Mouse (Mus musculus) myocyte (in vitro differentiated cells): ENCODE measurements around the gene Agpat3. TPM values are rescaled to one million over a fixed set of nuclear protein-coding genes. Genes with fewer than 3 reads are reported as not detected.
A peak's percentile ranks its signal among the peaks of the same experiment; 100 is the strongest.

ENCODE experiments used
- H3K27me3 ChIP-seq: one replicate; pipeline ENCODE4 v1.6.1; 2011; ENCODE audit not compliant: control insufficient read depth, insufficient read depth, insufficient read length
- H3K36me3 ChIP-seq: one replicate; pipeline ENCODE4 v1.6.1; 2011; ENCODE audit not compliant: control insufficient read depth, insufficient read depth
- H3K4me2 ChIP-seq: one replicate; pipeline ENCODE4 v1.6.1; 2011; ENCODE audit warnings: low read depth, control low read depth
- H3K4me3 ChIP-seq: one replicate; pipeline ENCODE4 v1.5.1; 2011; ENCODE audit warnings: mild to moderate bottlenecking, control low read depth, moderate library complexity
- H3K79me2 ChIP-seq: one replicate; pipeline ENCODE4 v1.6.1; 2011; ENCODE audit not compliant: control insufficient read depth, insufficient read depth
- H3ac ChIP-seq: one replicate; pipeline ENCODE4 v1.6.1; 2011; ENCODE audit not compliant: control insufficient read depth, insufficient read length
- CEBPB ChIP-seq: IDR thresholded peaks from 2 replicates; pipeline ENCODE4 v1.6.1; 2011; ENCODE audit warnings: mild to moderate bottlenecking, moderate library complexity; ENCODE audit not compliant: poor library complexity, insufficient read depth, severe bottlenecking
- E2F4 ChIP-seq: IDR thresholded peaks from one replicate; pipeline ENCODE4 v1.6.1; 2011; ENCODE audit warnings: mild to moderate bottlenecking, control low read depth, moderate library complexity; ENCODE audit not compliant: insufficient read depth
- MAX ChIP-seq: IDR thresholded peaks from one replicate; pipeline ENCODE4 v1.6.1; 2011; ENCODE audit warnings: low read depth, mild to moderate bottlenecking, control low read depth
- MYOD1 ChIP-seq, 3 experiments: IDR thresholded peaks; one replicate each; pipeline ENCODE4 v1.6.1; 2011; ENCODE audit warnings: control low read depth in 2 of 3, low read depth in 2 of 3, mild to moderate bottlenecking in 2 of 3, moderate library complexity in 1 of 3; ENCODE audit not compliant: insufficient read length in 2 of 3, control insufficient read depth in 1 of 3
- MYOG ChIP-seq, 3 experiments: IDR thresholded peaks; one replicate each; pipeline ENCODE4 v1.6.1; 2011; ENCODE audit warnings: control low read depth in 2 of 3, low read depth in 2 of 3, mild to moderate bottlenecking in 2 of 3; ENCODE audit not compliant: insufficient read length in 2 of 3, control insufficient read depth in 1 of 3, insufficient read depth in 1 of 3
- POLR2A ChIP-seq: IDR thresholded peaks from one replicate; pipeline ENCODE4 v1.6.1; 2011; ENCODE audit warnings: low read depth, mild to moderate bottlenecking, control low read depth, moderate library complexity; ENCODE audit not compliant: insufficient read length
- POLR2AphosphoS2 ChIP-seq: IDR thresholded peaks from one replicate; pipeline ENCODE4 v1.6.1; 2011; ENCODE audit warnings: low read depth, control low read depth; ENCODE audit not compliant: insufficient read length
- REST ChIP-seq: IDR thresholded peaks from one replicate; pipeline ENCODE4 v1.6.1; 2011; ENCODE audit warnings: mild to moderate bottlenecking, control low read depth, moderate library complexity; ENCODE audit not compliant: insufficient read depth, insufficient read length
- SRF ChIP-seq: IDR thresholded peaks from one replicate; pipeline ENCODE4 v1.6.1; 2011; ENCODE audit warnings: low read depth; ENCODE audit not compliant: control insufficient read depth, insufficient read length
- TCF12 ChIP-seq: IDR thresholded peaks from one replicate; pipeline ENCODE4 v1.6.1; 2011; ENCODE audit warnings: mild to moderate bottlenecking, control low read depth; ENCODE audit not compliant: poor library complexity, insufficient read depth, severe bottlenecking
- TCF3 ChIP-seq: IDR thresholded peaks from one replicate; pipeline ENCODE4 v1.6.1; 2011; ENCODE audit warnings: low read depth, control low read depth; ENCODE audit not compliant: insufficient read length
- USF1 ChIP-seq: IDR thresholded peaks from one replicate; pipeline ENCODE4 v1.6.1; 2011; ENCODE audit warnings: low read depth, mild to moderate bottlenecking, control low read depth, moderate library complexity
- polyA plus RNA-seq: library from polyadenylated mRNA; unstranded; fragments of >200 nt; fragmentation: generic; extraction: Trizol; gene quantifications from one replicate; pipeline ENCODE4 v1.2.1, GENCODE M21; 2012; ENCODE audit warnings: missing spikeins

Agpat3 gene
- polyA plus RNA-seq, 1 experiment, result 183 TPM

GRCm38 (mm10) chr10:78272932-78273331, 79.4 kb downstream of the Agpat3 start:
- Histone ChIP-seq H3K4me3 (no peak overlapping the region), H3K4me2 (no peak overlapping the region), H3K27me3 (no peaks in the 10 kb centered on the region), H3K79me2 (no peaks in the 10 kb centered on the region), H3K36me3 (peaks cover 11% of the 10 kb centered on the region), H3ac (no peak overlapping the region)
- no peak for TF ChIP-seq TCF12
- TF ChIP-seq E2F4, result no peak
- no peak for TF ChIP-seq USF1
- TF ChIP-seq POLR2A, result no peak
- TF ChIP-seq TCF3, result no peak
- no peak for TF ChIP-seq REST
- no peak for TF ChIP-seq MYOD1 (IDR thresholded peaks at IDR 0.05; ENCODE audit: control insufficient read depth in 1 of 3, insufficient read length in 2 of 3, low read depth in 2 of 3)
- TF ChIP-seq POLR2AphosphoS2, result no peak
- no peak for TF ChIP-seq CEBPB

GRCm38 (mm10) chr10:78265881-78266280, 86.4 kb downstream of the Agpat3 start:
- Histone ChIP-seq H3K4me2 (no peak overlapping the region), H3ac (no peak overlapping the region), H3K27me3 (peaks cover 7% of the 10 kb centered on the region), H3K79me2 (no peaks in the 10 kb centered on the region), H3K4me3 (no peak overlapping the region), H3K36me3 (no peaks in the 10 kb centered on the region)
- TF ChIP-seq REST, result no peak
- no peak for TF ChIP-seq POLR2AphosphoS2
- no peak for TF ChIP-seq TCF3
- no peak for TF ChIP-seq POLR2A
- no peak for TF ChIP-seq SRF
- no peak for TF ChIP-seq MYOD1 (IDR thresholded peaks at IDR 0.05; ENCODE audit: control insufficient read depth in 1 of 3, insufficient read length in 2 of 3, low read depth in 2 of 3)
- TF ChIP-seq TCF12, result no peak
- no peak for TF ChIP-seq CEBPB
- no peak for TF ChIP-seq USF1
- no peak for TF ChIP-seq MYOG (IDR thresholded peaks at IDR 0.05; ENCODE audit: control insufficient read depth in 1 of 3, insufficient read depth in 1 of 3, insufficient read length in 2 of 3, low read depth in 2 of 3)
- TF ChIP-seq E2F4, result no peak
- no peak for TF ChIP-seq MAX

- no peak overlapping the region for H3K4me3 ChIP-seq
- H3K4me2 ChIP-seq, result no peak overlapping the region
- peaks cover 13% of the 10 kb centered on the region for H3K27me3 ChIP-seq
- TF ChIP-seq MYOD1 (IDR thresholded peaks at IDR 0.05; ENCODE audit: control insufficient read depth in 1 of 3, insufficient read length in 2 of 3, low read depth in 2 of 3) (no peak), MAX (no peak), CEBPB (no peak)
- no peaks in the 10 kb centered on the region for H3K36me3 ChIP-seq
- H3K79me2 ChIP-seq, result no peaks in the 10 kb centered on the region
- no peak overlapping the region for H3ac ChIP-seq
Observed at GRCm38 (mm10) chr10:78264735-78265134, 87.6 kb downstream of the Agpat3 start.

GRCm38 (mm10) chr10:78260916-78261650, 91.2 kb downstream of the Agpat3 start:
- Histone ChIP-seq H3K36me3 (no peaks in the 10 kb centered on the region), H3K4me3 (no peak overlapping the region), H3K4me2 (no peak overlapping the region), H3K27me3 (peaks cover 28% of the 10 kb centered on the region), H3K79me2 (no peaks in the 10 kb centered on the region), H3ac (no peak overlapping the region)
- no peak for TF ChIP-seq TCF12
- no peak for TF ChIP-seq MAX
- no peak for TF ChIP-seq REST
- no peak for TF ChIP-seq CEBPB
- TF ChIP-seq E2F4, result no peak
- TF ChIP-seq POLR2A, result no peak
- no peak for TF ChIP-seq SRF
- peak in 1 of 3 experiments; percentile 64 for TF ChIP-seq MYOD1 (IDR thresholded peaks at IDR 0.05; ENCODE audit: control insufficient read depth in 1 of 3, insufficient read length in 2 of 3, low read depth in 2 of 3)
- TF ChIP-seq POLR2AphosphoS2, result no peak
- peak in 1 of 3 experiments; percentile 40 for TF ChIP-seq MYOG (IDR thresholded peaks at IDR 0.05; ENCODE audit: control insufficient read depth in 1 of 3, insufficient read depth in 1 of 3, insufficient read length in 2 of 3, low read depth in 2 of 3)
- no peak for TF ChIP-seq TCF3

GRCm38 (mm10) chr10:78260322-78260721, 92.0 kb downstream of the Agpat3 start:
- no peak for TF ChIP-seq USF1
- no peak for TF ChIP-seq CEBPB
- no peak for TF ChIP-seq TCF12
- no peak for TF ChIP-seq POLR2A
- TF ChIP-seq TCF3, result no peak
- no peak for TF ChIP-seq MYOD1 (IDR thresholded peaks at IDR 0.05; ENCODE audit: control insufficient read depth in 1 of 3, insufficient read length in 2 of 3, low read depth in 2 of 3)
- no peak for TF ChIP-seq SRF
- no peak for TF ChIP-seq POLR2AphosphoS2
- TF ChIP-seq MYOG (IDR thresholded peaks at IDR 0.05; ENCODE audit: control insufficient read depth in 1 of 3, insufficient read depth in 1 of 3, insufficient read length in 2 of 3, low read depth in 2 of 3), result no peak
- no peak for TF ChIP-seq E2F4
- no peak for TF ChIP-seq MAX
- no peak for TF ChIP-seq REST
- Histone ChIP-seq H3K27me3 (peaks cover 28% of the 10 kb centered on the region), H3K36me3 (no peaks in the 10 kb centered on the region), H3ac (no peak overlapping the region), H3K4me3 (no peak overlapping the region), H3K79me2 (no peaks in the 10 kb centered on the region), H3K4me2 (no peak overlapping the region)
